In the genomic region with DNA sequence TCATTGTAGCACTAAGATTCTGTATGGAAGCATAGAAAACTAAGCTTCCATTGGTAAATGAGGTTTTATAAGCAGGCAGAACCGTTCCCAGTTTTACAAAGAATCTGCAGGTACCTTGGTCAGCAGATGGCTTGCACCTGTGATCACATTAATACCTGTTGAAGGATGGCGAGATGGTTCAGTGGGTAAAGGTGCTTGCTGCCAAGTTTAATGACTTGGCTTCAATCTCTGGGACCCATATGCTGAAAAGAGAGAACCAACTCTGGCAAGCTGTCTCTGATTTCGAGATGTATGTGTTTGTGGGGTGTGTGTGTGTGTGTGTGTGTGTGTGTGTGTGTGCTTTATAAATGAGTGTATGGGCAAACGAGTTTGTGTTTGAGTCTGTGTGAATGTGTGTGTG, we compare ENCODE assay signal across 25 mouse cellular contexts. TPM values are rescaled to one million over a fixed set of nuclear protein-coding genes. Genes with fewer than 3 reads are reported as not detected.
"Had no signal": no experiment of that assay in that cellular context is flagged by ENCODE, and none has a peak within 500 bp of the region (broad histone marks: within the 10 kb centered on the region; RNA-seq: fewer than 3 reads in every experiment).

No protein-coding gene starts in this region.

- DNase-seq: kidney, adult 9 months; kidney, postnatal 14 days; kidney, postnatal 4 days; left cerebral cortex, postnatal 4 days; liver, postnatal 0 days; lung, embryonic 14.5 days; midbrain, embryonic 14.5 days; retina, postnatal 1 day; right cerebral cortex, postnatal 25 days; spleen, adult 18-20 months; thymus, postnatal 25 days had no signal

- ATAC-seq: liver, postnatal 0 days; lung, postnatal 0 days had no signal

- H3K27me3 ChIP-seq: limb, embryonic 12.5 days; limb, embryonic 15.5 days; neural tube, embryonic 13.5 days; stomach, embryonic 15.5 days had no signal

- H3K4me2 ChIP-seq: limb, embryonic 12.5 days; limb, embryonic 15.5 days; liver, embryonic 11.5 days; lung, embryonic 14.5 days; neural tube, embryonic 13.5 days; stomach, embryonic 15.5 days had no signal

- H3K9me3 ChIP-seq: limb, embryonic 12.5 days; limb, embryonic 15.5 days; neural tube, embryonic 13.5 days; stomach, embryonic 15.5 days had no signal

- H3K4me1 ChIP-seq: limb, embryonic 12.5 days; limb, embryonic 15.5 days; neural tube, embryonic 13.5 days; stomach, embryonic 15.5 days had no signal

- H3K9ac ChIP-seq: limb, embryonic 12.5 days; limb, embryonic 15.5 days; liver, embryonic 14.5 days; liver, postnatal 0 days; lung, embryonic 14.5 days; neural tube, embryonic 13.5 days; stomach, embryonic 15.5 days had no signal

- H3K27ac ChIP-seq: limb, embryonic 12.5 days; limb, embryonic 15.5 days; liver, embryonic 14.5 days; macrophage; neural tube, embryonic 13.5 days; stomach, embryonic 15.5 days had no signal

- H3K4me3 ChIP-seq: limb, embryonic 12.5 days; limb, embryonic 15.5 days; myocyte; neural tube, embryonic 13.5 days; stomach, embryonic 15.5 days had no signal

- H3K36me3 ChIP-seq: limb, embryonic 12.5 days; limb, embryonic 15.5 days; neural tube, embryonic 13.5 days; stomach, embryonic 15.5 days had no signal

RNA-seq across cellular contexts. Expression of gene C030005K15Rik, which starts 27.3 kb away (rescaled TPM):
- total RNA-seq: megakaryocyte, adult 5-6 weeks; monocyte, adult 5-6 weeks; neutrophil, adult 5-6 weeks had no signal
- polyA plus RNA-seq: kidney, embryonic 16.5 days; limb, embryonic 12.5 days; limb, embryonic 15.5 days; liver, embryonic 11.5 days; liver, embryonic 14.5 days; liver, postnatal 0 days; lung, embryonic 14.5 days; lung, postnatal 0 days; macrophage; midbrain, embryonic 14.5 days; myocyte; neural tube, embryonic 13.5 days; stomach, embryonic 15.5 days; thymus, postnatal 0 days had no signal
